Mouse (Mus musculus) cerebellum, adult 2 months (tissue): ENCODE measurements around the gene Akp3.

Experiments
- CTCF ChIP-seq: fragments of 200-500 bp; IDR thresholded peaks from 2 replicates; pipeline ENCODE4 v1.5.1; 2011; ENCODE audit warnings: low read depth, mild to moderate bottlenecking, control low read depth, low read length, moderate library complexity, borderline replicate concordance; ENCODE audit not compliant: insufficient read depth
- POLR2A ChIP-seq: fragments of 200-500 bp; IDR thresholded peaks from 2 replicates; pipeline ENCODE4 v1.6.1; 2011; ENCODE audit warnings: low read length, control low read depth, borderline replicate concordance; ENCODE audit not compliant: insufficient read depth

GRCm38 (mm10) chr1:87142456-87142855, 17.7 kb downstream of the Akp3 start:
- TF ChIP-seq POLR2A, result no peak
- TF ChIP-seq CTCF, result no peak
